17 mouse cellular contexts compared by ENCODE assay signal in genomic region chr15:5266095-5266494, GRCm38 (mm10).
"Had no signal": no experiment of that assay in that cellular context is flagged by ENCODE, and none has a peak within 500 bp of the region (broad histone marks: within the 10 kb centered on the region; RNA-seq: fewer than 3 reads in every experiment).

No protein-coding gene starts in this region.

- H3K9me3 ChIP-seq: kidney, embryonic 15.5 days; limb, embryonic 12.5 days; liver, embryonic 13.5 days; lung, embryonic 15.5 days; megakaryocyte, embryonic 14.5 days; midbrain, embryonic 15.5 days; neural tube, embryonic 13.5 days had no signal

- H3K4me1 ChIP-seq: limb, embryonic 12.5 days; lung, embryonic 15.5 days; midbrain, embryonic 15.5 days had no signal

- H3K4me2 ChIP-seq: kidney, embryonic 15.5 days; limb, embryonic 12.5 days; liver, embryonic 13.5 days; lung, embryonic 15.5 days; midbrain, embryonic 11.5 days; midbrain, embryonic 15.5 days; neural tube, embryonic 13.5 days had no signal

- ATAC-seq: liver, postnatal 0 days; midbrain, embryonic 15.5 days had no signal

- DNase-seq: kidney, postnatal 14 days; liver; liver, embryonic 13.5 days; liver, postnatal 0 days; lung, postnatal 14 days; right cerebral cortex, postnatal 4 days; spleen, adult 18-20 months; thymus, adult 18-20 months; thymus, postnatal 14 days had no signal

- H3K4me3 ChIP-seq: kidney, embryonic 15.5 days; limb, embryonic 12.5 days; liver, embryonic 13.5 days; lung, embryonic 15.5 days; megakaryocyte, embryonic 14.5 days; midbrain, embryonic 15.5 days; neural tube, embryonic 13.5 days had no signal

- H3K27me3 ChIP-seq: kidney, embryonic 15.5 days; limb, embryonic 12.5 days; liver, embryonic 13.5 days; lung, embryonic 15.5 days; megakaryocyte, embryonic 14.5 days; midbrain, embryonic 15.5 days; neural tube, embryonic 13.5 days had no signal

- H3K9ac ChIP-seq: kidney, embryonic 15.5 days; limb, embryonic 12.5 days; liver, embryonic 13.5 days; liver, postnatal 0 days; lung, embryonic 15.5 days; midbrain, embryonic 15.5 days; neural tube, embryonic 13.5 days had no signal

- H3K36me3 ChIP-seq: kidney, embryonic 15.5 days; limb, embryonic 12.5 days; liver, embryonic 13.5 days; lung, embryonic 15.5 days; midbrain, embryonic 15.5 days; neural tube, embryonic 13.5 days had no signal

- H3K27ac ChIP-seq: kidney, embryonic 15.5 days; limb, embryonic 12.5 days; liver, embryonic 13.5 days; lung, embryonic 15.5 days; macrophage; midbrain, embryonic 15.5 days; neural tube, embryonic 13.5 days had no signal
